Comparison of ENCODE assay signal across 27 mouse cellular contexts in genomic region chr13:110570386-110570785, GRCm38 (mm10).
DNase-seq lines count a peak whose midpoint lies in the region; ATAC-seq and TF ChIP-seq lines count a peak whose summit lies in the region.
"Had no signal": no experiment of that assay in that cellular context is flagged by ENCODE, and none has a peak within 500 bp of the region (broad histone marks: within the 10 kb centered on the region; RNA-seq: fewer than 3 reads in every experiment).

No protein-coding gene starts in this region.

- H3K36me3 ChIP-seq in midbrain, embryonic 11.5 days (ENCODE audit: control insufficient read depth, insufficient read depth, low read length) = no peaks in the 10 kb centered on the region
- H3K36me3 ChIP-seq in midbrain, embryonic 10.5 days = no peaks in the 10 kb centered on the region
- H3K36me3 ChIP-seq in embryonic facial prominence, embryonic 10.5 days (replicated peaks) = no peaks in the 10 kb centered on the region
- H3K36me3 ChIP-seq: embryonic facial prominence, embryonic 13.5 days; forebrain, embryonic 12.5 days; forebrain, embryonic 15.5 days; G1E; heart, embryonic 12.5 days; heart, embryonic 15.5 days; hindbrain, embryonic 12.5 days; hindbrain, embryonic 15.5 days had no signal

- no peak overlapping the region for H3K4me3 ChIP-seq in layer of hippocampus, adult 2 months
- H3K4me3 ChIP-seq in midbrain, embryonic 11.5 days (ENCODE audit: low read depth, low read length) = no peak overlapping the region
- no peak overlapping the region for H3K4me3 ChIP-seq in midbrain, embryonic 10.5 days
- H3K4me3 ChIP-seq in embryonic facial prominence, embryonic 10.5 days = no peak overlapping the region
- H3K4me3 ChIP-seq: embryonic facial prominence, embryonic 13.5 days; erythroblast, embryonic 14.5 days; forebrain, embryonic 12.5 days; forebrain, embryonic 15.5 days; heart, embryonic 12.5 days; heart, embryonic 15.5 days; hindbrain, embryonic 12.5 days; hindbrain, embryonic 15.5 days had no signal

- peak overlapping the region; percentile 59; the same call in 1 of the 2 replicates for H3K27ac ChIP-seq in layer of hippocampus, adult 2 months
- no peak overlapping the region for H3K27ac ChIP-seq in midbrain, embryonic 11.5 days (ENCODE audit: low read depth, low read length)
- H3K27ac ChIP-seq in midbrain, embryonic 10.5 days (replicated peaks) = no peak overlapping the region
- no peak overlapping the region for H3K27ac ChIP-seq in embryonic facial prominence, embryonic 10.5 days (replicated peaks)
- H3K27ac ChIP-seq: embryonic facial prominence, embryonic 13.5 days; forebrain, embryonic 12.5 days; forebrain, embryonic 15.5 days; heart, embryonic 15.5 days; hindbrain, embryonic 12.5 days; hindbrain, embryonic 15.5 days had no signal

- H3K9me3 ChIP-seq in midbrain, embryonic 11.5 days (ENCODE audit: control insufficient read depth, low read length) = no peaks in the 10 kb centered on the region
- H3K9me3 ChIP-seq in midbrain, embryonic 10.5 days (replicated peaks) = no peaks in the 10 kb centered on the region
- no peaks in the 10 kb centered on the region for H3K9me3 ChIP-seq in embryonic facial prominence, embryonic 10.5 days
- H3K9me3 ChIP-seq: embryonic facial prominence, embryonic 13.5 days; forebrain, embryonic 12.5 days; forebrain, embryonic 15.5 days; heart, embryonic 12.5 days; heart, embryonic 15.5 days; hindbrain, embryonic 12.5 days; hindbrain, embryonic 15.5 days had no signal

- no peaks in the 10 kb centered on the region for H3K27me3 ChIP-seq in midbrain, embryonic 11.5 days (ENCODE audit: control insufficient read depth, insufficient read depth, low read length)
- H3K27me3 ChIP-seq in midbrain, embryonic 10.5 days (ENCODE audit: low read depth, poor library complexity, severe bottlenecking) = no peaks in the 10 kb centered on the region
- no peaks in the 10 kb centered on the region for H3K27me3 ChIP-seq in embryonic facial prominence, embryonic 10.5 days (replicated peaks; ENCODE audit: low read depth, poor library complexity, severe bottlenecking)
- H3K27me3 ChIP-seq: CH12.LX; embryonic facial prominence, embryonic 13.5 days; forebrain, embryonic 12.5 days; forebrain, embryonic 15.5 days; heart, embryonic 12.5 days; heart, embryonic 15.5 days; hindbrain, embryonic 12.5 days; hindbrain, embryonic 15.5 days; Patski had no signal

- TF ChIP-seq CTCF in layer of hippocampus, adult 2 months (conservative IDR thresholded peaks at IDR 0.05) = no peak

- intact Hi-C loops in heart, postnatal 36 days (cut with DNase I) = no loop called here

- H3K4me1 ChIP-seq in midbrain, embryonic 11.5 days (ENCODE audit: control insufficient read depth, insufficient read depth, low read length) = peaks cover 8% of the 10 kb centered on the region
- peaks cover 15% of the 10 kb centered on the region for H3K4me1 ChIP-seq in midbrain, embryonic 10.5 days
- 0 out of 2 replicates have a peak, but pooled peaks cover 3% of the 10 kb centered on the region for H3K4me1 ChIP-seq in embryonic facial prominence, embryonic 10.5 days
- H3K4me1 ChIP-seq: heart, embryonic 15.5 days had no signal

- no peak overlapping the region for H3K4me2 ChIP-seq in midbrain, embryonic 11.5 days
- H3K4me2 ChIP-seq: embryonic facial prominence, embryonic 13.5 days; forebrain, embryonic 12.5 days; forebrain, embryonic 15.5 days; heart, embryonic 12.5 days; heart, embryonic 15.5 days; hindbrain, embryonic 12.5 days; hindbrain, embryonic 15.5 days had no signal

- ATAC-seq in midbrain, embryonic 11.5 days (ENCODE audit: low FRiP score) = no peak
- ATAC-seq: forebrain, embryonic 15.5 days; Patski had no signal

- DNase-seq in heart, adult 11 months = peak; percentile 91
- DNase-seq in heart, postnatal 36 days = no peak
- no peak for DNase-seq in layer of hippocampus, adult 2 months (ENCODE audit: low spot score in 2 of 2)
- DNase-seq in layer of hippocampus, postnatal 10 days (ENCODE audit: low spot score in 2 of 2) = no peak
- DNase-seq in midbrain, embryonic 11.5 days (ENCODE audit: low spot score, missing footprints) = peak; percentile 35
- no peak for DNase-seq in midbrain, embryonic 10.5 days (ENCODE audit: low spot score)
- no peak for DNase-seq in embryonic facial prominence, embryonic 10.5 days (ENCODE audit: low spot score)
- DNase-seq: adrenal gland, postnatal 10 days; adrenal gland, postnatal 36 days; B cell, adult 2 months; cerebellum, adult 11 months; cerebellum, adult 2 months; cerebellum, adult 9-11 months; cerebellum, postnatal 25 days; gastrocnemius, postnatal 10 days; heart, postnatal 14 days had no signal

- H3K9ac ChIP-seq in midbrain, embryonic 11.5 days (ENCODE audit: low read length) = no peak overlapping the region
- H3K9ac ChIP-seq: embryonic facial prominence, embryonic 13.5 days; forebrain, embryonic 12.5 days; forebrain, embryonic 15.5 days; heart, embryonic 12.5 days; heart, embryonic 15.5 days; hindbrain, embryonic 12.5 days; hindbrain, embryonic 15.5 days had no signal

Comparison
In these comparisons a context has a peak if more than half of its experiments do, and no peak if none do; other contexts are left out.
1. DNase-seq: peak in heart, adult 11 months (single experiment) and midbrain, embryonic 11.5 days (single experiment); none in heart, postnatal 36 days (0 of 2), layer of hippocampus, adult 2 months (0 of 2), layer of hippocampus, postnatal 10 days (0 of 2), midbrain, embryonic 10.5 days (single experiment) and embryonic facial prominence, embryonic 10.5 days (single experiment).